Mouse (Mus musculus): ENCODE results near the gene Cd47. TPM values are rescaled to one million over a fixed set of nuclear protein-coding genes. Genes with fewer than 3 reads are reported as not detected.

Cd47 gene
- polyA plus RNA-seq, 1 experiment from 2014 or later, result 98.2 TPM

DNA sequence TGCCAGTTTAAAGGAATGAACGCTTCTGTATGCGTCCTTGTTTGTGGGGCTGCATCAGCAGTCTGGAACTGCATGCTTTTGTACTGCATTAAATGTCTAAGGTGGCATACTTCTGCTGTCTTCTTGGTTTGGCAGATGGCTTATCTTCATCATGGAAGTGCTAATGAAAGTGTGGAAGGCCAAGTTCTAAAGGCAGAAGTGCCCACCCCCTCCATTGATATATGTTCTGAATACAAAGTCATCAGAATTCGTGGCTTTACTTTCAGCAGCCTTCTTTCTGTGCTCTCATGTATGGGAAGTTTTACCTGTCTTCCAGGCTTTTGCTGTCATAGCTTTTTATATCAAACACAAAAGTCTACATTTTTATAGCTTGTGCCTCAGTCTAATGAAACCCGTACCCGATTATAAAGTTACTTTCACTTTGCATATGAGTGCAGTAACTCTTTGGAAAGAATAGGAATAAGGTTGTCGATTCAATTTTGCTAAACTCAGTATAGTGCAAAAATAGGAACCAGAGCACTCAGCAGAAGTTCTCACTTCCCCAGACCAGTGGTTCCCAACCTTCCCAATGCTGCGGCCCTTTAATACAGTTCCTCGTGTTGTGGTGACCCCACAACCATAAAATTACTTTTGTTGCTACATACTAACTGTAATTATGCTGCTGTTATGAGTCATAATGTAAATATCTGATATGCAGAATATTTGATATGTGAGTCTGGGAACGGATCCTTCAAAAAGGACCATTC, 58.0 kb downstream of the Cd47 start:
- WGBS, result 37% methylated on average over 9 of the region's 9 CpGs
- peak overlapping the region; percentile 63 for H3K27ac ChIP-seq (ENCODE audit: low read depth, low read length)
- H3K36me3 ChIP-seq (ENCODE audit: control insufficient read depth, insufficient read depth), result no peaks in the 10 kb centered on the region
- peak overlapping the region; percentile 67 for H3K4me2 ChIP-seq (replicated peaks; ENCODE audit: low read depth)
- H3K27me3 ChIP-seq (replicated peaks; ENCODE audit: control insufficient read depth, insufficient read depth, low read length), result no peaks in the 10 kb centered on the region
- 0 out of 2 replicates have a peak, but pooled peaks cover 5% of the 10 kb centered on the region for H3K4me1 ChIP-seq (replicated peaks; ENCODE audit: control insufficient read depth, insufficient read depth, low read length)
- H3K9ac ChIP-seq (ENCODE audit: low read depth, low read length), result no peak overlapping the region
- no peak for TF ChIP-seq CTCF (IDR thresholded peaks at IDR 0.05; ENCODE audit: low read depth)
- H3K4me3 ChIP-seq (ENCODE audit: low read depth, low read length), result peak overlapping the region; percentile 28
- ATAC-seq, result no peak
- no peaks in the 10 kb centered on the region for H3K9me3 ChIP-seq (ENCODE audit: control insufficient read depth)

- Histone ChIP-seq H3K9ac (ENCODE audit: low read depth, low read length) (no peak overlapping the region), H3K27ac (ENCODE audit: low read depth, low read length) (peak overlapping the region; percentile 63), H3K36me3 (ENCODE audit: control insufficient read depth, insufficient read depth) (no peaks in the 10 kb centered on the region), H3K4me1 (replicated peaks; ENCODE audit: control insufficient read depth, insufficient read depth, low read length) (0 out of 2 replicates have a peak, but pooled peaks cover 4% of the 10 kb centered on the region), H3K4me3 (ENCODE audit: low read depth, low read length) (peak overlapping the region; percentile 28), H3K27me3 (replicated peaks; ENCODE audit: control insufficient read depth, insufficient read depth, low read length) (no peaks in the 10 kb centered on the region), H3K9me3 (ENCODE audit: control insufficient read depth) (no peaks in the 10 kb centered on the region), H3K4me2 (replicated peaks; ENCODE audit: low read depth) (peak overlapping the region; percentile 67)
- WGBS, result 57% methylated on average over 4 of the region's 4 CpGs
- peak; percentile 61 for TF ChIP-seq CTCF (IDR thresholded peaks at IDR 0.05; ENCODE audit: low read depth)
- no peak for ATAC-seq
Observed at GRCm38 (mm10) chr16:49858907-49859853, 58.8 kb downstream of the Cd47 start.

DNA sequence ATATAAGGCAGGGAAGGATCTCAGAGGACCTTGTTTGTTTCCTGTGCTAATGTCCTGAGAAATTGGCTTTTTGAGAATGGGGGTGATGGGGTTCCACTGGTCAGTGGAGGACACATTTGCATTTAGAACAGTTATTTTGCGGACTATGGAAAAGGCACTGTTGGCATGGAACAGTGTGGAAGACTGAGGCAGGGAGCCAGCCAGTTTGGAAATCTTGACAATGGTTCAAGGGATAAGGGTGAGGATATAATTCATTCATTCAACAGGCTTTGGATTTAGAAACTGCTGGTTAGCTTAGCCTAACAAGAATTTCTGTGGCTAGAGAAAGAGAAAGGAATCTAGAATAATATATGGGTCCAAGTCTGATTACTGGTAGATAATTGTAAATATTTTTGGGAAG, 61.7 kb downstream of the Cd47 start:
- no peak overlapping the region for H3K4me2 ChIP-seq (replicated peaks; ENCODE audit: low read depth)
- TF ChIP-seq CTCF (IDR thresholded peaks at IDR 0.05; ENCODE audit: low read depth), result no peak
- H3K27ac ChIP-seq (ENCODE audit: low read depth, low read length), result no peak overlapping the region
- no peaks in the 10 kb centered on the region for H3K36me3 ChIP-seq (ENCODE audit: control insufficient read depth, insufficient read depth)
- 92% methylated on average over 1 of the region's 1 CpGs for WGBS
- H3K4me3 ChIP-seq (ENCODE audit: low read depth, low read length), result no peak overlapping the region
- no peak overlapping the region for H3K9ac ChIP-seq (ENCODE audit: low read depth, low read length)
- H3K9me3 ChIP-seq (ENCODE audit: control insufficient read depth), result no peaks in the 10 kb centered on the region
- no peaks in the 10 kb centered on the region for H3K4me1 ChIP-seq (replicated peaks; ENCODE audit: control insufficient read depth, insufficient read depth, low read length)
- H3K27me3 ChIP-seq (replicated peaks; ENCODE audit: control insufficient read depth, insufficient read depth, low read length), result no peaks in the 10 kb centered on the region
- no peak for ATAC-seq

DNA sequence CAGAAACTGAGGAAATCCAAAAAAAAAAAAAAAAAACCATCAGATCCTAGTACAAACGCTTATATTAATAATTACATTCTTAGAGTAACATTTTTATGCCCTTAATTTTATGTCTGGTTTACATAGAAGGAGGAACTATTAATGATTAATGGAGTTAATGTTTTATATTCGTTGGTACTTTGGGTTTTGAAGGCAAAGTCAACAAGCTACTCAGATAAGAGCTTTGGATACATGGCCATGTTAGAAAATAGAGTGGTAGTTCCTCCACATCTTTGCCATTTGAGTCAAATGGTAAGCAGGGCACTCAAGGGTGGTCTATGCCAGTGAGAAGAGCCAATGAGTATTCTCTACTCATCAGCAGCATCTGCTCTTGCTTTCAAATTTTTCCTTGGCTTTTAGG, 66.3 kb downstream of the Cd47 start:
- Histone ChIP-seq H3K9me3 (ENCODE audit: control insufficient read depth) (no peaks in the 10 kb centered on the region), H3K36me3 (ENCODE audit: control insufficient read depth, insufficient read depth) (peaks cover 9% of the 10 kb centered on the region; the same call in 1 of the 2 replicates), H3K27me3 (replicated peaks; ENCODE audit: control insufficient read depth, insufficient read depth, low read length) (no peaks in the 10 kb centered on the region), H3K4me1 (replicated peaks; ENCODE audit: control insufficient read depth, insufficient read depth, low read length) (no peaks in the 10 kb centered on the region; the same call in 1 of the 2 replicates), H3K9ac (ENCODE audit: low read depth, low read length) (no peak overlapping the region), H3K4me2 (replicated peaks; ENCODE audit: low read depth) (peak overlapping the region; percentile 14; the same call in 1 of the 2 replicates), H3K4me3 (ENCODE audit: low read depth, low read length) (no peak overlapping the region), H3K27ac (ENCODE audit: low read depth, low read length) (no peak overlapping the region)
- TF ChIP-seq CTCF (IDR thresholded peaks at IDR 0.05; ENCODE audit: low read depth), result no peak
- WGBS, result 35% methylated on average over 2 of the region's 2 CpGs
- peak; percentile 83 for ATAC-seq

GRCm38 (mm10) chr16:49868278-49868677, 67.9 kb downstream of the Cd47 start:
- Histone ChIP-seq H3K4me3 (ENCODE audit: low read depth, low read length) (no peak overlapping the region), H3K4me2 (replicated peaks; ENCODE audit: low read depth) (no peak overlapping the region)
- 90% methylated on average over 1 of the region's 1 CpGs for WGBS

DNA sequence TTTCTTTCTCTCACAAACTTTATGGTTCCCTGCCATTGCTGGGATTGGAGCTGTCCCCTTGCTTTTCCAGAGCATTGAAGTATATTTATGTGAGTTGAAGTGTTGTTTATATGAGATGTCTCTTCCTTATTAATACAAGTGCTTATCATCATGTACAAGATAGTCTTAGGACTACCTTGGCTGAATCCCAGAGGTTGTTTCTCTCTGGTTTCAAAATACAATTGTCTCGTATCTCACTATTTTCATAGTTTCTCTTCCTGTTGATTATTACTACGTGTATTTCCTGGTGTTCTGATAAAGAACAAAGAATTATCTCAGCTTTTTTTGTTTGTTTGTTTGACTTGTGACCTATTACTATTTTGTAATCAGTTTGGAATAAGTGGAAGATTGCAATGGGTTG, 73.6 kb downstream of the Cd47 start:
- WGBS, result 15% methylated on average over 2 of the region's 2 CpGs
- ATAC-seq, result no peak

More at GRCm38 (mm10) chr16:49868278-49868677, 67.9 kb downstream of the Cd47 start:
- Histone ChIP-seq H3K27ac (ENCODE audit: low read depth, low read length) (no peak overlapping the region), H3K27me3 (replicated peaks; ENCODE audit: control insufficient read depth, insufficient read depth, low read length) (no peaks in the 10 kb centered on the region), H3K9me3 (ENCODE audit: control insufficient read depth) (no peaks in the 10 kb centered on the region), H3K36me3 (ENCODE audit: control insufficient read depth, insufficient read depth) (peaks cover 9% of the 10 kb centered on the region; the same call in 1 of the 2 replicates), H3K9ac (ENCODE audit: low read depth, low read length) (no peak overlapping the region), H3K4me1 (replicated peaks; ENCODE audit: control insufficient read depth, insufficient read depth, low read length) (no peaks in the 10 kb centered on the region; the same call in 1 of the 2 replicates)
- no peak for ATAC-seq
- TF ChIP-seq CTCF (IDR thresholded peaks at IDR 0.05; ENCODE audit: low read depth), result no peak

More for the DNA sequence above, 73.6 kb downstream of the Cd47 start:
- no peaks in the 10 kb centered on the region for H3K36me3 ChIP-seq (ENCODE audit: control insufficient read depth, insufficient read depth)
- TF ChIP-seq CTCF (IDR thresholded peaks at IDR 0.05; ENCODE audit: low read depth), result no peak
- no peaks in the 10 kb centered on the region for H3K9me3 ChIP-seq (ENCODE audit: control insufficient read depth)
- peak overlapping the region; percentile 25; the same call in 1 of the 2 replicates for H3K4me2 ChIP-seq (replicated peaks; ENCODE audit: low read depth)
- no peak overlapping the region for H3K9ac ChIP-seq (ENCODE audit: low read depth, low read length)
- H3K4me1 ChIP-seq (replicated peaks; ENCODE audit: control insufficient read depth, insufficient read depth, low read length), result peaks cover 6% of the 10 kb centered on the region; the same call in 1 of the 2 replicates
- H3K27ac ChIP-seq (ENCODE audit: low read depth, low read length), result no peak overlapping the region
- no peak overlapping the region for H3K4me3 ChIP-seq (ENCODE audit: low read depth, low read length)
- no peaks in the 10 kb centered on the region for H3K27me3 ChIP-seq (replicated peaks; ENCODE audit: control insufficient read depth, insufficient read depth, low read length)
